Mouse (Mus musculus) liver, embryonic 16.5 days (tissue): ENCODE measurements at regions not wholly inside any gene's neighbourhood (a gene's known extent, or its start where the extent isn't known, plus 50 kb on each side); places are given as distances from the start of the nearest gene placed in this dataset.
"Not testable (repeated sequence)": the region's sequence is repeated elsewhere in the genome, so short reads cannot be mapped to it uniquely, and the experiment has no call there.

ENCODE experiments used
- ATAC-seq: fragments of 200-750 bp; cut with Nextera tagmentation; 2 replicates; pipeline ENCODE4 v1.8.0; 2017; ENCODE audit warnings: low read depth, mild to moderate bottlenecking, moderate number of reproducible peaks, moderate library complexity
- H3K27ac ChIP-seq: fragments of 300-500 bp; sonication (generic); 2 replicates; pipeline ENCODE4 v1.5.1; 2014; ENCODE audit warnings: mild to moderate bottlenecking, low read length
- H3K27me3 ChIP-seq: fragments of 300-500 bp; sonication (generic); 2 replicates; pipeline ENCODE4 v1.6.1; 2014; ENCODE audit warnings: low read depth, low read length, mixed read lengths; ENCODE audit not compliant: control insufficient read depth, insufficient read depth
- H3K36me3 ChIP-seq: fragments of 300-500 bp; sonication (generic); 2 replicates; pipeline ENCODE4 v1.6.1; 2014; ENCODE audit warnings: mild to moderate bottlenecking; ENCODE audit not compliant: control insufficient read depth, insufficient read depth
- H3K4me1 ChIP-seq: fragments of 300-500 bp; sonication (generic); 2 replicates; pipeline ENCODE4 v1.6.1; 2014; ENCODE audit warnings: low read depth, low read length, mixed read lengths; ENCODE audit not compliant: control insufficient read depth
- H3K4me2 ChIP-seq: fragments of 300-500 bp; sonication (generic); 2 replicates; pipeline ENCODE4 v1.6.1; 2014; ENCODE audit warnings: low read depth, low read length, mixed read lengths
- H3K4me3 ChIP-seq: fragments of 300-500 bp; sonication (generic); 2 replicates; pipeline ENCODE4 v1.5.1; 2014; ENCODE audit warnings: low read depth, mild to moderate bottlenecking, low read length
- H3K9ac ChIP-seq: fragments of 300-500 bp; sonication (generic); 2 replicates; pipeline ENCODE4 v1.6.1; 2014; ENCODE audit warnings: low read depth, low read length
- H3K9me3 ChIP-seq: fragments of 300-500 bp; sonication (generic); replicated peaks from 2 replicates; pipeline ENCODE4 v1.6.1; 2016; ENCODE audit warnings: low read length; ENCODE audit not compliant: control insufficient read depth
- WGBS: fragments of 180-500 bp; shearing (Covaris S2); extraction: QIAGEN DNeasy Blood & Tissue Kit; methylation state at CpG from one replicate; pipeline ENCODE4 v1.1.7; 2014; ENCODE audit not compliant: insufficient replicate concordance; 5-methylcytosine and 5-hydroxymethylcytosine counted together

DNA sequence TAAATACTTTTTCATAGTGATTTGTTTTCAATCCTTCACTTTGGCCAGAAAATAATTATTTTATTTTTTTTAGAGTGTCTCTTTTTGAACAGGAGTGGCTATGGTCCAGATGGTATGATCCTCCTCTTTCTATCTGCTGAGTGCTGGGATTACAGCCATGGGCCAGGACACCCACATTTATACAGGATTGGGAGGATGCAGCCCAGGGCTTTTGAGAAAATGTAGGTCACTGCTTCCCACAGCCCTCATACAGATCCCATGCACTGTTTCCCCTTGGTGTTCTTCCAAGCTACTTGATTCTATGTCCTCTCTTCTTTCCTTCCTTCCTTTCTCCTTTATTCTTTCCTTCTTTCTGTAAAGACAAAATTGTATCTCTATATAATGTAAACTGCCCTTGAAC, 70.5 kb upstream of the Alkbh8 start:
- no peak overlapping the region for H3K27ac ChIP-seq
- no peak for ATAC-seq

DNA sequence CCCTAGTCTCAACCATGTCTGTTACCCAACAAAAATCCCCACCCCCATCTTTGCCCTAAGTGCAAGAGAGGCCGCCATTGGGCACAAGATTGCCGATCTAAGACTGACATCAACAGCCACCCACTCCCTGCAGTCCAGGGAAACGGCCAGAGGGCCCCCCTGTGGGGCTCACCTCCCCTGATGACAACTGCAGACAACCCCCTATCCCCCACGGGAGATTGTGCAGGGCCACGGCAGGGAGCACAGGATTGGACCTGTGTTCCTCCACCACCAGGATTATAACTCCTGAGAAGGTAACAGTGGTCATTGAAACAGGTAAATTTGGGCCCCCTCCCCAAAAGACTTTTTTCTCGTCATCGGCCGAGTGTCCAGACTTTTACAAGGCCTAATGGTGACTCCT, 54.4 kb upstream of the Alkbh8 start:
- 65% methylated on average over 8 of the region's 8 CpGs for WGBS
- not testable (repeated sequence) for H3K4me1 ChIP-seq, H3K9ac ChIP-seq, H3K27me3 ChIP-seq, H3K9me3 ChIP-seq, H3K4me2 ChIP-seq, H3K27ac ChIP-seq, H3K36me3 ChIP-seq, H3K4me3 ChIP-seq, ATAC-seq

More for the DNA sequence above, 70.5 kb upstream of the Alkbh8 start:
- Histone ChIP-seq H3K4me3 (no peak overlapping the region), H3K4me1 (no peaks in the 10 kb centered on the region), H3K27me3 (no peaks in the 10 kb centered on the region), H3K36me3 (no peaks in the 10 kb centered on the region), H3K9me3 (no peaks in the 10 kb centered on the region), H3K9ac (no peak overlapping the region), H3K4me2 (no peak overlapping the region)

DNA sequence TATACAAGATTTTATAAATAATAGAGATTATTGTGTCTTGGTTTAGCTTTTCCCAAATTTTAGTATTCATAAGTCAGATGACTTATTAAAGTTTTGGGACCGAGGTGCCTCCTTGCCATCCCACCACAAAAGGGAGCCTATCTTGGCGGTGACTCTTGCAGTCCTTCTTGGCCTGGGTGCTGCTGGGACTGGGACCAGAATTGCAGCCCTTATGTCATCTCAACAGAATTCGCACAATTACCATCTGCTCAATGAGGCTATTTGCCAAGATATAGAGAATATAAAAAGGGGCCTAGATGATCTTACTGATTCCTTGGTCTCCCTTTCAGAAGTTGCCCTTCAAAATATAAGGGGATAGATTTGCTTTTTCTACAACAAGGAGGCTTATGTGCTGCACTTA, 53.0 kb upstream of the Alkbh8 start:
- H3K9me3 ChIP-seq, H3K9ac ChIP-seq, H3K27ac ChIP-seq, H3K4me2 ChIP-seq, H3K27me3 ChIP-seq, H3K4me3 ChIP-seq, H3K4me1 ChIP-seq, ATAC-seq, H3K36me3 ChIP-seq: not testable (repeated sequence)
- WGBS = 78% methylated on average over 3 of the region's 3 CpGs

DNA sequence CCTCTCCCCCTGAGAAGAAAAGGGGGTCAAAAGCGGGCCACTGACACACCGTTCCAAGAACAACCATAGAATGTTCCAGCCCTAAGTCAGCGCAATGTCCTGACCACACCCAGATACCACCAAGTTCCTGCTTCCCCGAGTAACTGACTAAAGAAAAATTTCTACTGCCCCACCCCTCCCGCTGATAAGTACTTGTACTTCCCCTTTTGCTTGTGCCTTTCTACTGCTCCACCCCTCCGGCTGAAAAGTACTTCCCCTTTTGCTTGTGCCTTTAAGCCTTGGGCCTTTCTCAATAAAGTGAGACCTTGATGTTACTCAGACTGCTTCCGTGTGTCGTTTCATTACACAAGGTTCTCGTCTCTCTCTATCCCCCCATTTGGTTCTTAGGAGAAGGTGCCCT, 51.6 kb upstream of the Alkbh8 start:
- H3K27ac ChIP-seq, ATAC-seq, H3K4me2 ChIP-seq, H3K27me3 ChIP-seq, H3K9ac ChIP-seq, H3K36me3 ChIP-seq, H3K9me3 ChIP-seq, H3K4me3 ChIP-seq, H3K4me1 ChIP-seq: not testable (repeated sequence)
- WGBS = 78% methylated on average over 9 of the region's 9 CpGs
